Mouse (Mus musculus): ENCODE data around the gene Sh3rf3.

DNA sequence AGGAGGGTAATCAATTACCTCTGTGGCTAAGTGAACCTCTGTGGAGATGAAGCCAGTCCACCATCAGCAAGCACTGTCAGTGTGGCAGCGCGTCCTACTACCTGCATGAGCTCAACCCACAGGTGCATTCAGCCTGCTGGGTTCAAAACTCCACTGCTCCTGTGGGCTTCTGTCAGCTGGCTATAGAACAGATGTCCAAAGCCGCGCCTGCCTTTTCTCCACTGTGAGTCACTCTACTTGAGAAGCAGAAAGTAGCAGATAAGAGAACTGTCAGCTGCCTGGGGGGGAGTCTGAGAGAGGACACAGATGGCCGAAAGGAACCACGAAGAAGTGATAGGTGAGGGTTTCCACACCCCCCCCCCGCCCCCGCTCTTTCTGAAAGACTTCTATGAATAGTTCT, 15.6 kb upstream of the Sh3rf3 start:
- TF ChIP-seq CTCF (IDR thresholded peaks at IDR 0.05; ENCODE audit: low read depth) = no peak
- TF ChIP-seq EP300 (optimal IDR thresholded peaks at IDR 0.05) = no peak
